Mouse (Mus musculus): ENCODE results near the gene Nrde2.

GRCm38 (mm10) chr12:100205156-100205555, 45.7 kb upstream of the Nrde2 start:
- TF ChIP-seq CTCF (conservative IDR thresholded peaks at IDR 0.05; ENCODE audit: insufficient read depth, insufficient read length, low read depth, low read length) (no peak), POLR2A (IDR thresholded peaks at IDR 0.05; ENCODE audit: low read depth, low read length) (no peak)

Data from kidney, adult 2 months (tissue).